Mouse (Mus musculus): ENCODE measurements at regions not wholly inside any gene's neighbourhood (a gene's known extent, or its start where the extent isn't known, plus 50 kb on each side); places are given as distances from the start of the nearest gene placed in this dataset.

- H3K36me3 ChIP-seq (ENCODE audit: control insufficient read depth, insufficient read depth, low read length): no peaks in the 10 kb centered on the region
- no peaks in the 10 kb centered on the region for H3K27me3 ChIP-seq (ENCODE audit: control insufficient read depth, insufficient read depth, low read length)
- TF ChIP-seq CTCF (IDR thresholded peaks at IDR 0.05; ENCODE audit: control insufficient read depth, insufficient read depth, insufficient replicate concordance, low read depth, low read length) (no peak), POLR2A (IDR thresholded peaks at IDR 0.05; ENCODE audit: control insufficient read depth, low read depth, low read length) (no peak)
- H3K27ac ChIP-seq (ENCODE audit: control insufficient read depth, insufficient read depth, low read depth, low read length): no peak overlapping the region
- no peak overlapping the region for H3K4me3 ChIP-seq (ENCODE audit: control insufficient read depth, low read depth, low read length)
- no peaks in the 10 kb centered on the region for H3K4me1 ChIP-seq (ENCODE audit: control insufficient read depth, insufficient read depth, low read length)
Observed at GRCm38 (mm10) chr13:52445513-52445912, 85.6 kb downstream of the Diras2 start.

GRCm38 (mm10) chr13:52448902-52449301, 82.2 kb downstream of the Diras2 start:
- Histone ChIP-seq H3K4me1 (ENCODE audit: control insufficient read depth, insufficient read depth, low read length) (no peaks in the 10 kb centered on the region), H3K27ac (ENCODE audit: control insufficient read depth, insufficient read depth, low read depth, low read length) (no peak overlapping the region), H3K36me3 (ENCODE audit: control insufficient read depth, insufficient read depth, low read length) (no peaks in the 10 kb centered on the region), H3K27me3 (ENCODE audit: control insufficient read depth, insufficient read depth, low read length) (no peaks in the 10 kb centered on the region), H3K4me3 (ENCODE audit: control insufficient read depth, low read depth, low read length) (no peak overlapping the region)
- no peak for TF ChIP-seq CTCF (IDR thresholded peaks at IDR 0.05; ENCODE audit: control insufficient read depth, insufficient read depth, insufficient replicate concordance, low read depth, low read length)
- TF ChIP-seq POLR2A (IDR thresholded peaks at IDR 0.05; ENCODE audit: control insufficient read depth, low read depth, low read length): no peak

- Histone ChIP-seq H3K4me1 (ENCODE audit: control insufficient read depth, insufficient read depth, low read length) (no peaks in the 10 kb centered on the region), H3K4me3 (ENCODE audit: control insufficient read depth, low read depth, low read length) (no peak overlapping the region), H3K27ac (ENCODE audit: control insufficient read depth, insufficient read depth, low read depth, low read length) (no peak overlapping the region), H3K36me3 (ENCODE audit: control insufficient read depth, insufficient read depth, low read length) (no peaks in the 10 kb centered on the region), H3K27me3 (ENCODE audit: control insufficient read depth, insufficient read depth, low read length) (no peaks in the 10 kb centered on the region)
- TF ChIP-seq CTCF (IDR thresholded peaks at IDR 0.05; ENCODE audit: control insufficient read depth, insufficient read depth, insufficient replicate concordance, low read depth, low read length) (no peak), POLR2A (IDR thresholded peaks at IDR 0.05; ENCODE audit: control insufficient read depth, low read depth, low read length) (no peak)
Observed at GRCm38 (mm10) chr13:52451486-52451885, 79.6 kb downstream of the Diras2 start.

- H3K27ac ChIP-seq (ENCODE audit: control insufficient read depth, insufficient read depth, low read depth, low read length): no peak overlapping the region
- no peaks in the 10 kb centered on the region for H3K4me1 ChIP-seq (ENCODE audit: control insufficient read depth, insufficient read depth, low read length)
- H3K27me3 ChIP-seq (ENCODE audit: control insufficient read depth, insufficient read depth, low read length): no peaks in the 10 kb centered on the region
- H3K36me3 ChIP-seq (ENCODE audit: control insufficient read depth, insufficient read depth, low read length): no peaks in the 10 kb centered on the region
- TF ChIP-seq CTCF (IDR thresholded peaks at IDR 0.05; ENCODE audit: control insufficient read depth, insufficient read depth, insufficient replicate concordance, low read depth, low read length): no peak
- no peak for TF ChIP-seq POLR2A (IDR thresholded peaks at IDR 0.05; ENCODE audit: control insufficient read depth, low read depth, low read length)
- H3K4me3 ChIP-seq (ENCODE audit: control insufficient read depth, low read depth, low read length): no peak overlapping the region
Observed at GRCm38 (mm10) chr13:52452291-52452690, 78.8 kb downstream of the Diras2 start.
